Mouse (Mus musculus) cerebral cortex, adult 2 months (tissue): ENCODE results near the gene Sipa1l3.

Source experiments
- WGBS: fragments of 180-500 bp; shearing (Covaris S2); methylation state at CpG from one replicate; pipeline ENCODE4 v1.1.7; 2018; 5-methylcytosine and 5-hydroxymethylcytosine counted together

The Sipa1l3 gene

DNA sequence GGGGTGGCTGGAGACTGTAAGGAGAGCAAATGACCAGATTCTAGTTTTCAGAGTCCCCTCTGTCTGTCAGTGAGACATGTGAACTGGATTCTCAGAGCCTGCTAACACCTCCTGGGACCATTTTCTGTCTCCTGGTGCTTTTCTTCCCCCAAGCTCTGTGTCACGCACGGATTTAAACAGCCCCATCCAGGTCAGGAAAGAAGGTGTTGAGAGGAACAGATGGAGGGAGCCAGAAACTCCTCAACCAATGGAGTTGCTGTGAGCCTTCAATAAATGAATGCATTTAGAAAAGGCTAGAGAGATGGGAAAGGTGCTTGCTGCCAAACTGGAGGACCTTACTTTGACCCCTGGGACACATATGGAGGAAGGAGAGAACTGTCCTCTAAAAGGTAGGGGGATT, 180.7 kb downstream of the Sipa1l3 start:
- 51% methylated on average over 2 of the region's 2 CpGs for WGBS

DNA sequence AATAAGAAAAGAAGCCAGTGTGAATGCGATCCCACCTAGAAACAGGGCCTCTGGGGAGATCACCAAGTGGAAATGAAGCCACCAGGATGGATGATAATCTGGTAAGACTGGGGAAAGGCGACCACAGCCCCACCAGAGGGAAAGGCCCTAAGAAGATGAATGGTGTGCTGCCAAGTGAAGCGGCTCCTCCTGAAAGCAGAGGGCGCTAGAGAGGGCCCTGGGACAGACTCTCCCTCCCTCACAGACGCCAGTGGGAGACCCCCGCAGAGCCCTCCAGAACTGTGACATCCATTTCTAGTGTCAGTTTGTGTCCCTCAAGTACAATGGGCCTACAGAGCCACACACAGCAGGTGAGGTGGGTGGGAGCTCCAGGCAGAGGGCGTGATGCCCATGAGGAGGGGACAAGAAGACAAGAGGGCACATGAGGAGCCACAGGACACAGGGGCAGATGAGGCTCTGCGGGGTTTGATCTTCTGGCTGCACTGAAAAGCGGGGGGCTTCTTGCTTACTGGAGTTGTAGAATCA, 181.6 kb downstream of the Sipa1l3 start:
- 78% methylated on average over 9 of the region's 9 CpGs for WGBS

- WGBS = 83% methylated on average over 6 of the region's 6 CpGs
Observed at GRCm38 (mm10) chr7:29335841-29336671, 182.4 kb downstream of the Sipa1l3 start.

DNA sequence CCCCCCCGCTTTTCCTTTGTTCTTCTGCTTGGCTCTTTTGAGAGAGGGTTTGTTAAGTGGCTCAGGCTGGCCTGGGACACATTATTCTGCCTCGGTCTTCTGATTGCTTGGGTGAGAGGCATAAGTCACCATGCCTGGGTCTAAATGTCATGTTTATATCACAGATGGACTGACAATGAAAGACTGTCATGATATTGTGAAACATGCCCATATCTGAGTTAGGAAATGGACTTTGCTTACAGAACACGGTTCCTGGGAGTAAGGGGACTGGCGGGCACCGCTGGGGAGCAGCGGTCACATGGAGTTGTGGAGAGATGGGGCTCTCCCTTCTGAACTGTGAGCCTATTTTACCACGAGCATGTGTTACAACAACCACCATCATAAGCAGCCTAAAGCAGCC, 184.3 kb downstream of the Sipa1l3 start:
- WGBS = 61% methylated on average over 7 of the region's 7 CpGs

GRCm38 (mm10) chr7:29328984-29329383, 189.5 kb downstream of the Sipa1l3 start:
- 73% methylated on average over 16 of the region's 16 CpGs for WGBS

GRCm38 (mm10) chr7:29327087-29327486, 191.4 kb downstream of the Sipa1l3 start:
- 47% methylated on average over 6 of the region's 6 CpGs for WGBS

DNA sequence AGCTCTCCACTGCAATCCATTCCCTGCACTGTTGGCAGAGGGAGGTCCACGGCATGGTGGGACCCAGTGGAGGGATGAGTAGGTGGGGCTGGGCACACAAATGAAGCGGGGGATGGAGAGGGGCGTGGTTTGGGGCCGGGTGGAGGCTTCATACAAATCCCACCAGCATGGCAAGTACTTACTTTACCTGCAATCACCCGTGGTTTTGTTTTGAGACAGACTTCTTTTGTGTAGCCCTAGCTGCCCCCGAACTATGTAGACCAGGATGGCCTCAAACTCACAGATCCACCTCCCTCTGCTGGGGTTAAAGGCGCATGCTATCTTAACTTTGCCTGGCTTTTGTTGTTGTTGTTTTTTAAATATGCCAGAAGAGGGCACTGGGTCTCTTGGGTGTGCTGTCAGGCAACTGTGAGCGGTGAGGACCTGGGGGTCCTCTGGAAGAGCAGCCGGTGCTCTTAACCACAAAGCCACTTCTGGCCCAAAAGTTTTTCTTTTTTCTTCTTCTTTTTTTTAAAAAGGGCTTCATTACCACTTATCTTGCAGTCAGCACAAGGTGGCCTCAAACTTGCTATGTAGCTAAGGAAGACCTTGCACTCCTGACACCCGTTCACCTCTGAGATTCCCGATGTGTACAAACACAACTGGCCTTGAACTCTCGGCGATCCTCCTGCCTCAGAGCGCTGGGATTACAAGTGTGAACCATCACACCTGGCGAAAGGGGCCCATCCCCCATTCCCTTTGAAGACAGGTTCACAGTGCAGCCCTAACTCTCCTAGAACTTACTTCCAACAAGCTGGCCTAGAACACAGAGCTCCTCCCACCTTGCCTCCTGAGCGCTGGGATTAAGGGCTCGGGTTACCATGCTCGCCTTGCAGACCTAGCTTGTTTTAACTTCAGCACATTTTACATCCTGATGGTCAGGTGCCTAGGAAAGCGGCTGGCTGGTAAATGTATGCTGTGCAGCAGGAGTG, 198.8 kb downstream of the Sipa1l3 start:
- WGBS = 28% methylated on average over 19 of the region's 19 CpGs

- 6% methylated on average over 18 of the region's 18 CpGs for WGBS
Observed at GRCm38 (mm10) chr7:29318115-29318911, 200.1 kb downstream of the Sipa1l3 start.

GRCm38 (mm10) chr7:29317558-29317957, 200.9 kb downstream of the Sipa1l3 start:
- WGBS = 3% methylated on average over 2 of the region's 2 CpGs

GRCm38 (mm10) chr7:29316976-29317375, 201.5 kb downstream of the Sipa1l3 start:
- 7% methylated on average over 10 of the region's 10 CpGs for WGBS

DNA sequence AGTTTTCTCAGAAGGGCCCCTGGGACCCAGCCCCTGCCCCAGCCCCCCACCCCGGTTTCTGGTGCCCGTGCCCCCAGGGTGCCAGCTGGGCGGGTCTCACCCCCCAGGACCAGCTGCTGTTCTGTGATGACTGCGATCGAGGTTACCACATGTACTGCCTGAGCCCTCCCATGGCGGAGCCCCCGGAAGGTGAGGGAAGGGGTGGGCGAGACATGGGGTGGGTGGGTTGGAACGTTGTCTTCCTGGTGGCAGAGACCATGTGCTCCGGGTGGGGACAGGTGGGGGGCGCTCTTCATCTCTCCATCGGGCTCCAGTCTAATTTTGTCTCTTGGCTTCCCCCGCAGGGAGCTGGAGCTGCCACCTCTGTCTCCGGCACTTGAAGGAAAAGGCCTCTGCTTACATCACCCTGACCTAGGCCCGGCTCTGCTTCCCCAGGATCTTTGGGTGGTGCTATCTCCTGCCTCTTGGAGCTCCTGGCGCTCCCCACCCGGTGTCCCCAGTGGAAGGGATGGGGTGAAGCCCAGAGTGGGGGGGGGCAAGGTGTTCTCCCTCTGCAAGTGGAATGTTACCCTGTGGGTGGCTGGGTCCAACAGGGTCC, 202.2 kb downstream of the Sipa1l3 start:
- 34% methylated on average over 17 of the region's 17 CpGs for WGBS

- WGBS = 36% methylated on average over 13 of the region's 13 CpGs
Observed at GRCm38 (mm10) chr7:29314844-29315628, 203.4 kb downstream of the Sipa1l3 start.

DNA sequence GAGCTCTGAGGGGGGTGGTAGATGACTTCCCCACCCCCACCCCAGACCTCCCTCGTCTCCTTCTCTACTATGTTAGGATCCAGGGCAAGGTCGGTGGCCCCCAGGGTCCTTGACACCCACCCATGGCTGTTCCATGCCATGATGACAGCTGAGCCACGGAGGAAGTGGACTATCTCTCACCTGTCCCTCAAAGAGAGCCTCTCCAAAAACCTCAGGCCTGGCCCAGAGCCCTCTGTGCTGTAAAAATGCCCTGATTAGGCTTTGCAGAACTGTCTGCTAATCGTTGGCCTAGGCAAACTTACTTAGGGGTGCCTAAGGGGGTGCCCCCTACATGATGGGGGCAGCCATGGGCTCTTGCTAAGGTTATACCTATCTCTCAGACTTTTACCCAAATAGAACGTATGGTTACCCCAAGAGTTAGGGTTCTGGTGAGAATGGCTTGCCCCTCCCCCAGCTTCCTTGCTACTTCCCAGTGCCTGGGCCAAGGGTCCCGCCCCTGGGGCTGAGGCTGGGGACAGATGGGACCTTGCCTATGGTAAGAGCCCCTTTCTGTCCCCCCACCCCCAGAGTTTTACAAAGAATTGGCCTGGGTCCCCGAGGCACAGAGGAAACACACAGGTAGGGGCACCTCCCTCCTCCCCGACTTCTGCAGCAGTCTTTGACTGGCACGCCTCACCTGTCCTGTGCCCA, 204.7 kb downstream of the Sipa1l3 start:
- WGBS = 44% methylated on average over 9 of the region's 9 CpGs

- WGBS = 27% methylated on average over 9 of the region's 9 CpGs
Observed at GRCm38 (mm10) chr7:29313051-29313450, 205.4 kb downstream of the Sipa1l3 start.

GRCm38 (mm10) chr7:29309749-29310148, 208.7 kb downstream of the Sipa1l3 start:
- 11% methylated on average over 5 of the region's 5 CpGs for WGBS

DNA sequence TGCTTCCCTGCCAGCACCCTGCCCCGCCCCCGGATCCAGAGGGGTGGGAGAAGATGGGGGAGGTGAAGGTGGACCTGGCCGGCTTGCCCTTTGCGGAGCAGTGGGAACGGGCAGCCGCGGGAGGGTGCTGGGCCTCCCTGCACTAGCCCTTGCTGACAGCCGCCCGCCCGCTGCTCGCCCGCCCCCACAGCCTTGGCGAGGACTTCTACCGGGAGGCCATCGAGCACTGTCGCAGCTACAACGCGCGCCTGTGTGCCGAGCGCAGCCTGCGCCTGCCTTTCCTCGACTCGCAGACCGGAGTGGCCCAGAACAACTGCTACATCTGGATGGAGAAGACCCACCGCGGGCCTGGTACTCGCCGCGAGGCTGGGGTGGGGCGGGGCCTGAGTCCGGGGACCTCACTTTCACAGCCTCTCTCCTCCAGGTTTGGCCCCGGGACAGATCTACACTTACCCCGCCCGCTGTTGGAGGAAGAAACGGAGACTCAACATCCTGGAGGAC, 209.2 kb downstream of the Sipa1l3 start:
- under 1% methylated on average over 36 of the region's 36 CpGs for WGBS

DNA sequence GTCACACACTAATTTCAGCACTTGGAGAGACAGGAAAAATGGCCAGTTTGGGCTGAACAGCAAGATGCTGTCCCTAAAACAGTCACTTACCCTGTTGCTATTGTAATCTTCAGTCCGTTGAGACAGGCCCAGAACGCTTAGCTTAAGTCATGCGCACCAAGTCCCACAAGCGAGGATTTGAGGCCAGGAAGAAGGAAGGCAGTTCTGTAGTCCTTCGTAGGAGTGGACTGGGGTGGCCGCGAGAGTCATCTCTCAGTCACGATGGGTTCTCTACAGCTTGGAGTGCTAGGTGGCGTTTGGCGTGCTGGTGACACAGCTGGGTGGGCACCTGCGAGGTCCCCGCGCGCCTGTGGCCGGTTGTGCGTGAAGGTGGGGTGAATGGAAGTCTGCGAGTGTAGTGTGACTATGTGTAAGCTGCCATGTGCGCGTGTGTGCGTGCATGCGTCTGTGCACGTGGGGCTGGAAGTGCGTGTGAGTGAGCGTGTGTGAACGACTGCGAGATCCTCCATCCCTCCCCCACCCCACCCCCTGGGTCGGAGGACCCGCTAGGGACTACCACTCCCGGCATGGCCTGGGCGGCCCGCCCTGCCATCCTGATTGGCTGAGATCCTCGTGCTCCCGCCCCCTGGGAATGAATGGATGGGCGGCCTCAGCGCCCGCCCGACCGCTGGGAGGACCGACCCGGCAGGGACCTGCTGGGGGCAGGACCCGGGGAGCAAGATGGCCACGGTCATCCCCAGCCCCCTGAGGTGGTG, 210.9 kb downstream of the Sipa1l3 start:
- under 1% methylated on average over 42 of the region's 42 CpGs for WGBS

- WGBS = 17% methylated on average over 7 of the region's 7 CpGs
Observed at GRCm38 (mm10) chr7:29306619-29307018, 211.8 kb downstream of the Sipa1l3 start.

GRCm38 (mm10) chr7:29306108-29306507, 212.3 kb downstream of the Sipa1l3 start:
- WGBS = 45% methylated on average over 7 of the region's 7 CpGs
